Mouse (Mus musculus) embryonic facial prominence, embryonic 11.5 days (tissue): ENCODE data around the gene Map3k13. TPM values are rescaled to one million over a fixed set of nuclear protein-coding genes. Genes with fewer than 3 reads are reported as not detected.
A peak's percentile ranks its signal among the peaks of the same experiment; 100 is the strongest.

ENCODE experiments used
- ATAC-seq: fragments of 200-750 bp; cut with Nextera tagmentation; replicated peaks from 2 replicates; pipeline ENCODE4 v1.8.0; 2017; ENCODE audit warnings: low read depth; ENCODE audit not compliant: insufficient number of reproducible peaks, low FRiP score, low TSS enrichment
- DNase-seq: peaks from one replicate; pipeline ENCODE4 v3.0.0-alpha.2; 2015; ENCODE audit warnings: low spot score
- H3K27ac ChIP-seq: fragments of 300-500 bp; sonication (generic); replicated peaks from 2 replicates; pipeline ENCODE4 v1.5.1; 2014; ENCODE audit warnings: mild to moderate bottlenecking, low read depth, low read length, control low read depth
- H3K27me3 ChIP-seq: fragments of 300-500 bp; sonication (generic); 2 replicates; pipeline ENCODE4 v1.6.1; 2014; ENCODE audit warnings: mild to moderate bottlenecking, low read length, moderate library complexity, mixed read lengths; ENCODE audit not compliant: control insufficient read depth, insufficient read depth
- H3K36me3 ChIP-seq: fragments of 300-500 bp; sonication (generic); replicated peaks from 2 replicates; pipeline ENCODE4 v1.6.1; 2014; ENCODE audit warnings: low read depth, mild to moderate bottlenecking, low read length, moderate library complexity, mixed read lengths; ENCODE audit not compliant: control insufficient read depth, insufficient read depth
- H3K4me1 ChIP-seq: fragments of 300-500 bp; sonication (generic); 2 replicates; pipeline ENCODE4 v1.6.1; 2014; ENCODE audit warnings: low read length, mixed read lengths; ENCODE audit not compliant: control insufficient read depth, insufficient read depth
- H3K4me2 ChIP-seq: fragments of 300-500 bp; sonication (generic); 2 replicates; pipeline ENCODE4 v1.6.1; 2014; ENCODE audit warnings: low read depth, mild to moderate bottlenecking, control low read depth, low read length, moderate library complexity
- H3K4me3 ChIP-seq: fragments of 300-500 bp; sonication (generic); 2 replicates; pipeline ENCODE4 v1.5.1; 2014; ENCODE audit warnings: low read depth, low read length, control low read depth
- H3K9ac ChIP-seq: fragments of 300-500 bp; sonication (generic); replicated peaks from 2 replicates; pipeline ENCODE4 v1.6.1; 2014; ENCODE audit warnings: mild to moderate bottlenecking, control low read depth, low read length
- H3K9me3 ChIP-seq: fragments of 300-500 bp; sonication (generic); replicated peaks from 2 replicates; pipeline ENCODE4 v1.6.1; 2016; ENCODE audit warnings: mild to moderate bottlenecking, low read length, inconsistent platforms, mixed read lengths; ENCODE audit not compliant: control insufficient read depth
- WGBS: fragments of 180-500 bp; shearing (Covaris S2); extraction: QIAGEN DNeasy Blood & Tissue Kit; methylation state at CpG from one replicate; pipeline ENCODE4 v1.1.7; 2014; 5-methylcytosine and 5-hydroxymethylcytosine counted together
- polyA plus RNA-seq: library from polyadenylated mRNA; unstranded; fragments of >200 nt; fragmentation: Nextera tagmentation; extraction: Ambion mirVana; gene quantifications from 2 replicates; pipeline ENCODE4 v1.2.1, GENCODE M21; 2014

Gene Map3k13
- polyA plus RNA-seq, 1 experiment from 2014 or later = 1.4 TPM

DNA sequence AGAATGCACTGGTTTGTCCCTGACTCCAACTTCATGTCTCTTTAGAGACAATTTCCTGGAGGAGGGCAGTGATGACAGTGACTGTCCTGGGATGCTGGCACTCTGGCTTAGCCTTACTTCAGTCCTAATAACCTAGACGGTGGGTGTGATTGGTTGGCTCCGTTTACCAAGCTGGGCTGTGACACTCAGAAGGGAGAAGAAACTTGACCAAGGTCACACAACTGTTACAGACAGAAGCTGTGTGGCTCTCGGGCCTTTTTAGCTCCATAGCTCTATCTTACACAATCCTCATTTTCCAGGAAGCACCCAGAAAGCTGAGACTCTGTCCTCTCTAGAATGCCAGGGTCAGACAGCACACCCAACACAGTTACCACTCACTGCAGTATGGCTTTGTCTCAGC lies 171.4 kb downstream of the Map3k13 start:
- no peak overlapping the region for H3K4me2 ChIP-seq
- H3K4me3 ChIP-seq = no peak overlapping the region
- ATAC-seq (no peak), DNase-seq (no peak)
- 76% methylated on average over 3 of the region's 3 CpGs for WGBS
- H3K27me3 ChIP-seq = no peaks in the 10 kb centered on the region
- no peaks in the 10 kb centered on the region for H3K4me1 ChIP-seq
- no peak overlapping the region for H3K27ac ChIP-seq
- no peaks in the 10 kb centered on the region for H3K36me3 ChIP-seq
- H3K9ac ChIP-seq = no peak overlapping the region
- H3K9me3 ChIP-seq = no peaks in the 10 kb centered on the region

GRCm38 (mm10) chr16:21969874-21970273 lies 175.7 kb downstream of the Map3k13 start:
- ATAC-seq = 0 out of 2 replicates have a peak, but pooled peaks have one; percentile 39
- no peak overlapping the region for H3K27ac ChIP-seq
- DNase-seq = no peak
- WGBS = 88% methylated on average over 5 of the region's 5 CpGs
- H3K4me3 ChIP-seq = no peak overlapping the region
- H3K36me3 ChIP-seq = no peaks in the 10 kb centered on the region
- H3K4me2 ChIP-seq = no peak overlapping the region
- H3K9ac ChIP-seq = no peak overlapping the region
- H3K4me1 ChIP-seq = no peaks in the 10 kb centered on the region
- H3K27me3 ChIP-seq = no peaks in the 10 kb centered on the region
- H3K9me3 ChIP-seq = no peaks in the 10 kb centered on the region

DNA sequence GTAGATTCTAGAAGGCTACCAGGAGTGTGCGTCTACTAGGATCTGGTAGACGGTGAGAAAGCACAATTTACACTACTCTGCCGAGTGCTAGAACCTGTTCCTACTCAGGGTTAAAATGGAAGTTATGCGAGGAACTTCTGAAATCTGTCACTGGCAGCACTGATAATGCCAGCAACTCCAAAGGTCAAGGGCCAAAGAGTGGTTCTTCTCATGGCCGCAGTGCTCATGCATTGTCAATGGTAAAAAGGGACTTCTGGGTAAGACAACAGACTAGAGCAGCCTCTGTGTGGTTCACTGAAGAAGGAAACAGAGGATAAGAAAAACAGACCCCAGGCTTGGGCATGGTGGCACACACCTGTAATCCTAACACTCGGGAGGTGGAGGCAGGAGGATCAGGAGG lies 176.4 kb downstream of the Map3k13 start:
- WGBS = 80% methylated on average over 6 of the region's 6 CpGs
- H3K27ac ChIP-seq = no peak overlapping the region
- H3K27me3 ChIP-seq = no peaks in the 10 kb centered on the region
- H3K4me3 ChIP-seq = no peak overlapping the region
- no peak overlapping the region for H3K9ac ChIP-seq
- no peaks in the 10 kb centered on the region for H3K4me1 ChIP-seq
- no peak for ATAC-seq
- no peak overlapping the region for H3K4me2 ChIP-seq
- no peaks in the 10 kb centered on the region for H3K9me3 ChIP-seq
- H3K36me3 ChIP-seq = no peaks in the 10 kb centered on the region
- no peak for DNase-seq

DNA sequence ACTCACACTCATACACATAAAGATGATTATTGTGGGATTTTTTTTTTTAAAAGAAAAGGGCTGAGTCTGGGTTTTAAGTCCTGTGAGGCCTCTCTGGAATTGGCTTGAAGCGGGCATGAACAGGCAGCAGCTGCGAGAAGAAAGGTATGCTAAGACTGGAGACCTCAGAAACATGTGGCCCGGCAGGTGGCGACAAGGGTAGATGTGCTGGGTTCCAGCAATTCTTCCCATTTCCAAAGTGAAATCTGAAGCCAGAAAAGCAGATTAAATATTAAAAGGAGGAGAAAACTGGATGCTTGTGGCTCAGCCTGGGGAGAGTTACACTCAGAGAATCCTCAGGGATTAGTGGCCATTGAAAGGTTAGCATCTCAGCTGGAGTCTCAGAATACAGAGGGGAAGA lies 177.3 kb downstream of the Map3k13 start:
- ATAC-seq (no peak), DNase-seq (no peak)
- Histone ChIP-seq H3K4me2 (no peak overlapping the region), H3K9ac (no peak overlapping the region; the same call in 1 of the 2 replicates), H3K27me3 (no peaks in the 10 kb centered on the region), H3K36me3 (no peaks in the 10 kb centered on the region), H3K27ac (no peak overlapping the region), H3K4me3 (no peak overlapping the region), H3K9me3 (no peaks in the 10 kb centered on the region), H3K4me1 (no peaks in the 10 kb centered on the region)
- WGBS = 47% methylated on average over 4 of the region's 4 CpGs

GRCm38 (mm10) chr16:21976203-21976602 lies 182.1 kb downstream of the Map3k13 start:
- WGBS = 3% methylated on average over 16 of the region's 16 CpGs
- Histone ChIP-seq H3K4me1 (no peaks in the 10 kb centered on the region), H3K4me2 (peak overlapping the region; percentile 21), H3K27me3 (no peaks in the 10 kb centered on the region), H3K9ac (no peak overlapping the region), H3K9me3 (no peaks in the 10 kb centered on the region), H3K36me3 (no peaks in the 10 kb centered on the region), H3K4me3 (no peak overlapping the region), H3K27ac (no peak overlapping the region)
- ATAC-seq (no peak; the same call in 1 of the 2 replicates), DNase-seq (no peak)

- 67% methylated on average over 5 of the region's 5 CpGs for WGBS
- no peak overlapping the region for H3K27ac ChIP-seq
- ATAC-seq (no peak), DNase-seq (no peak)
- no peak overlapping the region for H3K4me2 ChIP-seq
- H3K4me3 ChIP-seq = no peak overlapping the region
- no peaks in the 10 kb centered on the region for H3K27me3 ChIP-seq
- H3K36me3 ChIP-seq = no peaks in the 10 kb centered on the region
- H3K9me3 ChIP-seq = no peaks in the 10 kb centered on the region
- no peak overlapping the region for H3K9ac ChIP-seq
- no peaks in the 10 kb centered on the region for H3K4me1 ChIP-seq
Measured at GRCm38 (mm10) chr16:21977347-21977746, 183.2 kb downstream of the Map3k13 start.

Other genes starting within 250 kb of the Map3k13 start
- 15.8 and 17.4 TPM in 2 replicates for gene 2510009E07Rik, start 99.7 kb upstream of the Map3k13 start, polyA plus RNA-seq
- gene Ehhadh, start 6.5 kb upstream of the Map3k13 start, polyA plus RNA-seq = 2.1 and 2.6 TPM in 2 replicates
- gene Tmem41a, start 153.2 kb downstream of the Map3k13 start, polyA plus RNA-seq = 37.5 and 38.3 TPM in 2 replicates
- not detected in 2 replicates for gene Liph, start 201.3 kb downstream of the Map3k13 start, polyA plus RNA-seq
- 60.2 and 62.4 TPM in 2 replicates for gene Senp2, start 215.1 kb downstream of the Map3k13 start, polyA plus RNA-seq